Mouse (Mus musculus) heart, postnatal 0 days (tissue): ENCODE data around the gene Scn8a.

Experiments
- CTCF ChIP-seq: IDR thresholded peaks from 2 replicates; pipeline ENCODE4 v1.5.1; 2016; ENCODE audit warnings: antibody characterized with exemption, control low read depth, low read depth
- EP300 ChIP-seq: IDR thresholded peaks from 2 replicates; pipeline ENCODE4 v1.6.1; 2016; ENCODE audit warnings: antibody characterized with exemption, low read depth

DNA sequence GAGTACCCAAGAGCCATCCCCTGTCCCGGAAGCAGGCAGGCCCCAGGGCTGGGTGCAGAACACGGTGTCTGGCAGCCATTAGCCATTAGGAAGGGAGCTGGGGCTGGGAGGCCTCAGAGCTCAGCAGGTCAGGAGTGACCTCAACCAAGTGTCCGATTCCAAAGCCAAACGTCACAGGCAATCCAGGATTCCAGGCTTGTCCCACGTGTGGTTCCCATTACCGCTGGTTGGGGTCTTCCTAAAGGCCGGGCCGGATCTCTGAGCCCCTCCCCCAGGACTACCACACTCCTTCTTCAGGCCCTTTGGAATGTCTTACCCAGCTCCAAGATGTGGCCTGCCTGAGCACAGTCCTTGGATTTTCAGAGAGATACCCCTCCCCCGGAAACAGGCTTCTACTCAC is 225.3 kb downstream of the Scn8a start:
- TF ChIP-seq CTCF (no peak), EP300 (no peak)
